Mouse (Mus musculus) ES-Bruce4 (cell line): Measurements from ENCODE around the gene Banf1. TPM values are rescaled to one million over a fixed set of nuclear protein-coding genes. Genes with fewer than 3 reads are reported as not detected.

ENCODE experiments used
- H3K27ac ChIP-seq: 2 replicates; pipeline ENCODE4 v1.5.1; 2012; ENCODE audit warnings: low read length, inconsistent platforms; ENCODE audit not compliant: insufficient read depth
- H3K27me3 ChIP-seq: 2 replicates; pipeline ENCODE4 v1.6.1; 2012; ENCODE audit warnings: mild to moderate bottlenecking, low read length, inconsistent platforms; ENCODE audit not compliant: control insufficient read depth, poor library complexity, insufficient read depth, severe bottlenecking
- H3K36me3 ChIP-seq: 2 replicates; pipeline ENCODE4 v1.6.1; 2012; ENCODE audit warnings: inconsistent platforms, mild to moderate bottlenecking, low read length, moderate library complexity; ENCODE audit not compliant: control insufficient read depth, poor library complexity, insufficient read depth, severe bottlenecking
- H3K4me1 ChIP-seq: one replicate; pipeline ENCODE4 v1.8.1; 2011; ENCODE audit warnings: low read length; ENCODE audit not compliant: control insufficient read depth, insufficient read depth
- H3K4me3 ChIP-seq: 2 replicates; pipeline ENCODE4 v1.5.1; 2011; ENCODE audit warnings: low read depth, mild to moderate bottlenecking, low read length
- H3K9ac ChIP-seq: 2 replicates; pipeline ENCODE4 v1.6.1; 2012; ENCODE audit warnings: low read depth, mild to moderate bottlenecking, inconsistent platforms; ENCODE audit not compliant: poor library complexity, severe bottlenecking
- H3K9me3 ChIP-seq: replicated peaks from 2 replicates; pipeline ENCODE4 v1.6.1; 2012; ENCODE audit warnings: mild to moderate bottlenecking, low read length, inconsistent platforms; ENCODE audit not compliant: control insufficient read depth, poor library complexity, insufficient read depth, severe bottlenecking
- CTCF ChIP-seq: IDR thresholded peaks from one replicate; pipeline ENCODE4 v1.8.1; 2011; ENCODE audit warnings: low read depth, low read length
- EP300 ChIP-seq: IDR thresholded peaks from 2 replicates; pipeline ENCODE4 v1.6.1; 2011; ENCODE audit warnings: low read depth, low read length; ENCODE audit not compliant: insufficient read depth
- POLR2A ChIP-seq: IDR thresholded peaks from one replicate; pipeline ENCODE4 v1.8.1; 2011; ENCODE audit warnings: low read length; ENCODE audit not compliant: insufficient read depth
- polyA plus RNA-seq: library from polyadenylated mRNA; stranded (reverse); fragments of >200 nt; gene quantifications from 2 replicates; pipeline ENCODE4 v1.2.4, GENCODE M21; 2011; ENCODE audit warnings: low read depth; ENCODE audit not compliant: missing spikeins, insufficient read depth, insufficient read length

The Banf1 gene
- polyA plus RNA-seq, 1 experiment = 370 TPM

- TF ChIP-seq POLR2A = no peak
- TF ChIP-seq CTCF = no peak
- TF ChIP-seq EP300 = no peak
- Histone ChIP-seq H3K4me1 (no peaks in the 10 kb centered on the region), H3K4me3 (no peak overlapping the region), H3K27ac (no peak overlapping the region), H3K36me3 (no peaks in the 10 kb centered on the region), H3K27me3 (no peaks in the 10 kb centered on the region), H3K9me3 (no peaks in the 10 kb centered on the region), H3K9ac (no peak overlapping the region)
These were observed 21.5 kb downstream of the Banf1 start for GRCm38 (mm10) chr19:5345297-5346131.

- Histone ChIP-seq H3K4me3 (no peak overlapping the region), H3K9me3 (no peaks in the 10 kb centered on the region), H3K9ac (no peak overlapping the region), H3K4me1 (no peaks in the 10 kb centered on the region), H3K27ac (no peak overlapping the region), H3K36me3 (no peaks in the 10 kb centered on the region), H3K27me3 (no peaks in the 10 kb centered on the region)
- TF ChIP-seq EP300 = no peak
- no peak for TF ChIP-seq POLR2A
- no peak for TF ChIP-seq CTCF
These were observed 25.6 kb downstream of the Banf1 start for GRCm38 (mm10) chr19:5341360-5341759.

- Histone ChIP-seq H3K4me3 (no peak overlapping the region), H3K27me3 (no peaks in the 10 kb centered on the region), H3K36me3 (no peaks in the 10 kb centered on the region), H3K9me3 (no peaks in the 10 kb centered on the region), H3K4me1 (no peaks in the 10 kb centered on the region), H3K9ac (no peak overlapping the region), H3K27ac (no peak overlapping the region)
- TF ChIP-seq POLR2A (no peak), CTCF (peak; percentile 73)
These were observed 29.0 kb downstream of the Banf1 start for GRCm38 (mm10) chr19:5337975-5338374.

- no peak for TF ChIP-seq CTCF
- TF ChIP-seq POLR2A = no peak
- no peak for TF ChIP-seq EP300
These were observed 31.5 kb downstream of the Banf1 start, which contains the start of gene Catsper1 for GRCm38 (mm10) chr19:5335441-5335840. Gene Catsper1 (plus strand): TSS chr19:5335741.

GRCm38 (mm10) chr19:5334741-5335140 lies 32.2 kb downstream of the Banf1 start:
- Histone ChIP-seq H3K27ac (no peak overlapping the region), H3K9me3 (no peaks in the 10 kb centered on the region), H3K9ac (no peak overlapping the region), H3K4me1 (no peaks in the 10 kb centered on the region), H3K36me3 (no peaks in the 10 kb centered on the region), H3K27me3 (no peaks in the 10 kb centered on the region), H3K4me3 (no peak overlapping the region)
- TF ChIP-seq CTCF (no peak), POLR2A (no peak), EP300 (no peak)

More at GRCm38 (mm10) chr19:5335441-5335840, 31.5 kb downstream of the Banf1 start, which contains the start of gene Catsper1:
- no peak within 1 kb of the TSS for H3K9ac ChIP-seq
- H3K4me3 ChIP-seq = no peak within 1 kb of the TSS
- no peak within 1 kb of the TSS for H3K27ac ChIP-seq
- no peaks in the 10 kb centered on the region for H3K36me3 ChIP-seq
- H3K27me3 ChIP-seq = no peaks in the 10 kb centered on the region
- no peaks in the 10 kb centered on the region for H3K9me3 ChIP-seq
- H3K4me1 ChIP-seq = no peaks in the 10 kb centered on the region

- H3K9ac ChIP-seq = peak overlapping the region; percentile 23; the same call in 1 of the 2 replicates
- H3K4me3 ChIP-seq = peak overlapping the region; percentile 12
- no peaks in the 10 kb centered on the region for H3K36me3 ChIP-seq
- no peaks in the 10 kb centered on the region for H3K27me3 ChIP-seq
- TF ChIP-seq EP300 (no peak), CTCF (no peak), POLR2A (no peak)
- H3K4me1 ChIP-seq = no peaks in the 10 kb centered on the region
- H3K9me3 ChIP-seq = no peaks in the 10 kb centered on the region
- no peak overlapping the region for H3K27ac ChIP-seq
These were observed 39.0 kb downstream of the Banf1 start for GRCm38 (mm10) chr19:5327970-5328369.
